Mouse (Mus musculus): ENCODE results near the gene Cdr2.
A peak's percentile ranks its signal among the peaks of the same experiment; 100 is the strongest.
"Not testable (repeated sequence)": the region's sequence is repeated elsewhere in the genome, so short reads cannot be mapped to it uniquely, and the experiment has no call there.

The Cdr2 gene

DNA sequence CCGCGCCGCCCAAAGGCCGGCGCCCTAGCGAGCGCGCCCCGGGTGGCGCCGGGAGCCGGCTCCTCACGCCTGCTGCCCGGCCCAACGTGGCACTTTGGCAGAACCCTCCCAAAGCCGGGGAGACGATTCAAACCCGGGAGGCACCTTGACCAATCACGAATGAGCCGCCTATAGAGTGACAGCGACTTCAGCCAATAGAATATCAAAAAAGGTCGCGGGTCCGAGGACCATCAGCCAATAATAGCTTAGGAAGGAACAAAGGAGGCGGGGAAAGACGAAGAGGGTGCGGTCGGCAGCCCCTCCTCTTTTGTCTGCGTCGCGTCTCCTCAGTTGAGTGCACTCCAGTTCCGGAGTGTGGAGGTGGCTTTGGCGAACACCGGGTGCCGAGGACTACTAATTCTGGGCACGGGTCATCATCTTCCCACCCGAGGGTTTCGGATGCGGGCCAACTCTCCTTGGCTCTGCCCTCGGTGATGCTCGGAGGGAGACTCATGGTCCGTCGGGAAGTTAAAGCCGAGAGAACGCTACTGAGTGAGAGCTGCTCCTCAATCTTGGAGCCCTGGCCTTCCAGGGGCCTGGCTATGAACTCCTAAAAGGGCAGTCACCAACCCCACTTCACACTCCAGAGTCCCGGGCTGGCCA, at the start of gene Cdr2, which contains the start of gene Mfsd13b:
Gene Cdr2 (minus strand): TSS at position 113 of the 642 bp plus-strand sequence.
Gene Mfsd13b (plus strand): TSS at position 310 of the 642 bp plus-strand sequence.
- H3K27me3 ChIP-seq (ENCODE audit: control insufficient read depth, insufficient read depth, low read length, poor library complexity, severe bottlenecking) = no peaks in the 10 kb centered on the region; the same call in 1 of the 2 replicates
- no peaks in the 10 kb centered on the region for H3K36me3 ChIP-seq (ENCODE audit: control insufficient read depth, insufficient read depth, low read length, poor library complexity, severe bottlenecking)
- peak; percentile 98 for DNase-seq (ENCODE audit: low read depth, low spot score)

DNA sequence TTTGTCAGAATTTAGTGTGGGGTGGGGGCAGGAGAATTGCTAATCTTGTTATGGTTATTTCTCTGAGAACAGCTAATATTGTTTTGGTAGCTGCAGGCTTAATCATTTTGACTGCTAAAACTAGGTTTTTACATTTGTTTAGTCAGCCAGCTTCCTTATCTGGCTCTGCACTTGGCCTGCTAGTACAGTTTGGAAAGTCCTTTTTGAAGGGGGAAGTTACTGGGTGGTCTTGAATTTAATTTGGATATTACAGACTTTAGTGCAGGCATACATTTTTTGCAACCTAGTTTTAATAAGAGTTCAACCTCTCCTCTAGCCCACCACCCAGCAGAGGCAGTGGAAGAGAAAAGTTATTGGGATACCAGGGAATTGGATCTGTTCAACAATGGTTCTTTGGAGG, 47.8 kb upstream of the Cdr2 start:
- H3K36me3 ChIP-seq (ENCODE audit: control insufficient read depth, insufficient read depth, low read length, poor library complexity, severe bottlenecking); DNase-seq (ENCODE audit: low read depth, low spot score); H3K27me3 ChIP-seq (ENCODE audit: control insufficient read depth, insufficient read depth, low read length, poor library complexity, severe bottlenecking): not testable (repeated sequence)

DNA sequence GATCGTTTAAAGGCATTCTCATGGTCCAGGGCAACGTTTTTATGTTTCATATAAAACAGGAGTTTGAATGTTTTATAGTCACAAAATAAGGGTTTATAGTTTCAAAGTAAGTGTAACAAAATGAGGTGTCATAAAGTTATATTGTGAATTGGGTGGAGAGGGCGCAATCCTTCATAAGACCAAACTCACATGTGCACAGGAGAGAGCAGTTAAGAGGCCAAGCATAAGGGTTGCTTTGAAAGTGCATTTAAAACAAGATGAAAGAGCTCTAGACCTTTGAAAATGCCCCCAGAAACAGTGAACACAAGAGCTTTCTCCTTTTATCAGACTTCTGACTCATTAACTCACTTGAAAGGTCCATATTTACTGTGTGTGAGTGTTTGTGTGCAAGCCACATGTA, 44.2 kb upstream of the Cdr2 start:
- no peaks in the 10 kb centered on the region for H3K27me3 ChIP-seq (ENCODE audit: control insufficient read depth, insufficient read depth, low read length, poor library complexity, severe bottlenecking)
- no peak for DNase-seq (ENCODE audit: low read depth, low spot score)

DNA sequence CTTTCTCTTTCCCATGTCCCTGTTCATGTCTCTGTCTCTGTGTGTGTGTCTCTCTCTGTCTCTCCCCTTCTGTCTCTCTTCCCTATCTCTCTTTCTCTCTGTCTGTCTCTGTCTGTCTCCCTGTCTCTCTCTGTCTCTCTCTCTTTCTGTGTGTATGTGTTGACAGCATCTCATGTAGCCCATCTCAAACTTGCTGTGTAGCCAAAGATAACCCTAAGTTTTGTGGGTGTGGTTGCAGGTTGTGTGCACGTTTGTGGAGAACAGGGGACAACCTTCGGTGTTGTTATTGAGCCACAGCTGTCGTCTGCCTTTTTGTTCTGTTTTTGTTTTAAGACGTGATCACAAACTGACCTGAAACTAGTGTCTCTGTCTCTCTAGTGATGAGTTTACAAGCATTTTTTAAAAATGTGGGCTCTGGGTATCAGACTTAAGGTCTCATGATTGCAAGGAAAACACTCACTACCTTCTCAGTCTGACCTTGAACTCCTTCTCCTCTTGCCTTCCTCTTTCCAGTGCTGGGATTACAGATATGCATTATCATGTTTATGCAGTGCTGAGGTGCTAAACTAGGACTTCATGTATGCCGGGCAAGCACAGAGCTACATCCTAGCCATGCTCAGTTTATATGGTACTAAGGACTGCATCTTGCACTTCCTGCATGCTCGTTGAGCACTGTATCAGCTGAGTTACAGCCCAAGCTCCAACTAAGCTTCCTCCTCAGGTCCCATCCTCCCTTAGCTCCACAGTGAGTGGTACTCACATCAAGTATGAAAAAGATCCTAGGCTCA, 43.3 kb upstream of the Cdr2 start:
- no peak for DNase-seq (ENCODE audit: low read depth, low spot score)
- Histone ChIP-seq H3K36me3 (ENCODE audit: control insufficient read depth, insufficient read depth, low read length, poor library complexity, severe bottlenecking) (no peaks in the 10 kb centered on the region), H3K27me3 (ENCODE audit: control insufficient read depth, insufficient read depth, low read length, poor library complexity, severe bottlenecking) (no peaks in the 10 kb centered on the region)

More for the DNA sequence above, 44.2 kb upstream of the Cdr2 start:
- no peaks in the 10 kb centered on the region for H3K36me3 ChIP-seq (ENCODE audit: control insufficient read depth, insufficient read depth, low read length, poor library complexity, severe bottlenecking)

DNA sequence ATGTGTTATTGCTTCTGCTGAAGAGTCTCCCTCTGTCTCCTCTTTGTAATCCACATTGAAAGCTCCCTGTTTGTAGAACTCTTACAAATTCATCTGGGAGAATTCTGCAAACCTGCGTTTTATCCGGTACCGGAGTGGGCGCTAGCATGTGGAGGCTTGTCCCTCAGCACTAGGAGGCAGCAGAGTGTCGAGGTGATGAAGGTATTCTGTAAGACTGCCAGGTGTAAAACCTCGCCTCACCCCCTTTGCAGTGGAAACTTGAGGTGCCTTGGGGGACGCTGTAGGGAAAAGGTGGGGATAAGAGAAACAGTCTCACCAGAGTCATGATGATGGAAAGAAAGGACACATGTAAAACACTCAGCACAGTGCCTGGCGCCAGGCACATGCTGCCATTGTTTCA, 38.2 kb upstream of the Cdr2 start:
- no peaks in the 10 kb centered on the region for H3K27me3 ChIP-seq (ENCODE audit: control insufficient read depth, insufficient read depth, low read length, poor library complexity, severe bottlenecking)
- no peaks in the 10 kb centered on the region for H3K36me3 ChIP-seq (ENCODE audit: control insufficient read depth, insufficient read depth, low read length, poor library complexity, severe bottlenecking)
- DNase-seq (ENCODE audit: low read depth, low spot score) = peak; percentile 9

DNA sequence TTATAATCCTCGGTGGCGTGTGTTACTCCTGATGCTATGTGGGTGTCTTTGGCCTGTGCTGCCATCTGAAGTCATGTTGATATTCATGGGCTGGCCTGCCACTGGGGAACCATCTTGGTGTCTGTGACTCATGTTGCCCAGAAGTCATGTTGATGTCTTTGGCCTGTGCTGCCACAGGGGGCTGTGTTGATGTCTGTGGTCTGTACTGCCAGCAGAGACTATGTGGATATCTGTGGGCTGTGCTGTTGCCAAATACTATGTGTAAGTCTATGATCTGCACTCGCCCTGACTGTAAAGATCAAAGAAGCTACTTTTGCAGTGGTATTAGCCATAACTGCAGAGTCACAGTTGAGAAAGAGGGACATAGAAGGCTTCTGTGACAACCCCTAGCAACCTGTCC, 36.7 kb upstream of the Cdr2 start:
- H3K27me3 ChIP-seq (ENCODE audit: control insufficient read depth, insufficient read depth, low read length, poor library complexity, severe bottlenecking) = no peaks in the 10 kb centered on the region
- H3K36me3 ChIP-seq (ENCODE audit: control insufficient read depth, insufficient read depth, low read length, poor library complexity, severe bottlenecking) = no peaks in the 10 kb centered on the region
- no peak for DNase-seq (ENCODE audit: low read depth, low spot score)

DNA sequence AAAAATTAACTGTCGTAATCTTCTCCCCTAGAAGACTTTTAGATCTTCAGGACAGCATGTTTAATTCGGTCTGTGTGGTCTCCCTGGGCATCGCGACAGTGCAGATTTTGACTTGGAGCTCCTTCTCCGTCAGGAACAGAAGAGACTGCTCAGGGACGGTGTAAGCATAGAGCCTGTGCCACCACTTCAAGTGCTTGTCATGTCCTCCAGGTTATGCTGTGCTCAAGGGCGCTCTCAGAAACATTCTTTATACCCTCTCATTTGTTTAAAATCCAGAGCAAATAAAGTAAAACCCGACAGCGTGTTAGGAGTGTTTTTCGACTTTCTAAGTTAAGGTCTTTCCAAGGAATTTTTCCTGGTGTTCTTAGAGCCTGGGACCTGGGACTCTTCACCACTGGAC, 32.4 kb upstream of the Cdr2 start:
- H3K36me3 ChIP-seq (ENCODE audit: control insufficient read depth, insufficient read depth, low read length, poor library complexity, severe bottlenecking) = no peaks in the 10 kb centered on the region
- DNase-seq (ENCODE audit: low read depth, low spot score) = no peak
- no peaks in the 10 kb centered on the region for H3K27me3 ChIP-seq (ENCODE audit: control insufficient read depth, insufficient read depth, low read length, poor library complexity, severe bottlenecking)

DNA sequence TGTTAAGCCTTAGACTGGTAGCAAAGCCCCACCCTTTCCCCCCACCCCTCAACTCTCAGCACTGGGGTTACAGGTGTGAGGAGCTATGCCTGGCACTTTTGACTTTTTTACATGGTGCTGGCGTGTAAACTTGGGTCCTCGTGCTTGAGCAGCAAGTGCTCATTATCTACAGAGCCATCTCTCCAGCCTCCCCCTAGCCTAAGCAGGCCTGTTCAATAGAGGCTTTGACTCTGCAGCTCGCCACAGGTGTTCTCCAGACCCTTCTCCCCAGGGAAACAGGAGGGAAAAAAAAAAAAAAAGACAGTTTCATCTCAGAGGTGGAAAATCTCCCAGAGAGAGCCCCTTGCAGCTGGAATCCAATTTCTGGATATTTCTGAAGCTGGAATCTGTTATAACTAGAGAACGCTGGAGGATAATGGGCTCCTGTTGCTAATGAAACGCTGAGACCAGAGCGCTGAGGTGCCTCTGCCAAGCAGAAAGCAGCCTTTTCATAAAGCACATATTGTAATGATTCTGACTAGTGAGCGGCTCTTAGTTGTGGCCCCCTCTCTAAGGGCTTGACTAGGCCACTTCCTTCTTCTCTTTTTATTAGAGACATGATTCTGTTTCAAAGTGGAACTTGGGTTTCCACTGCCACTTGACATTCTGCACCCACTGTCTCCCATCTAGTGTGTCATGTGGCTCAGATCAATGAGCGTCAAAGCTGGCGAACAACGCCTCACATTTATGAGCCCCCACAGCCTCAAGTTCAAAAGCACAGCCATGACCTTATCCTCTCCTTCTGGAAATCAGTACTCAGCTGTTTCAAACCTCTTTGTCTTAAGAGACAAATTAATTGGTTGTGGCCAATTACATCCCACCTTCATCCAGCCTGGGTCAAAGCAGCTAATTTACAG, 29.9 kb upstream of the Cdr2 start:
- Histone ChIP-seq H3K36me3 (ENCODE audit: control insufficient read depth, insufficient read depth, low read length, poor library complexity, severe bottlenecking) (no peaks in the 10 kb centered on the region), H3K27me3 (ENCODE audit: control insufficient read depth, insufficient read depth, low read length, poor library complexity, severe bottlenecking) (no peaks in the 10 kb centered on the region)
- no peak for DNase-seq (ENCODE audit: low read depth, low spot score)

DNA sequence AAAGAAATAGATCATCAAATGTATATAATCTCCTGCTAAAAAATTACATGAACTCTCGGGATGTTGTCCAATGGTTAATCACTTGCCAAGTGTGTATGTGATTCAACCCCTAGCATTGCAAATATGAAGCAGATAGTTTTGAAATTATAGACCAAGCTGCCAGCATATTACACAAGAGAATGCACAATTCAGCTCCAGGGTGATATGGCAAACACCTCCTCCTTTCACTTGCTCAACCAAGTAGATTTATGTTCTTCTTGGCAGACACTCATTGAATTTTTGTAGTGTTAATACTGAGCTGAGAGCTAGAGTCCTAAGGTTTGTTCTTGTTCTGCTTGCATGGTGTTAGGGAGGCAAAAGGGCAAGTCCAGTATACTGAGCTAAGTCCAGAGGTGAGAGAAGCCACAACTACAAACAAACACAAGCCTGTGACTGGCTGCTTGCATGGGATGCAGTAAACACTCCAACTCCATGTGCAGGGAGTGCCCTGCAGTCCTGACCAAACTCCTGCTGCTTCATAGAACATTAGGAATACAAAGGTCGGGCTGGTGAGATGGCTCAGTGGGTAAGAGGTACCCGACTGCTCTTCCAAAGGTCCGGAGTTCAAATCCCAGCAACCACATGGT, 21.8 kb upstream of the Cdr2 start:
- Histone ChIP-seq H3K27me3 (ENCODE audit: control insufficient read depth, insufficient read depth, low read length, poor library complexity, severe bottlenecking) (no peaks in the 10 kb centered on the region), H3K36me3 (ENCODE audit: control insufficient read depth, insufficient read depth, low read length, poor library complexity, severe bottlenecking) (no peaks in the 10 kb centered on the region)
- no peak for DNase-seq (ENCODE audit: low read depth, low spot score)

DNA sequence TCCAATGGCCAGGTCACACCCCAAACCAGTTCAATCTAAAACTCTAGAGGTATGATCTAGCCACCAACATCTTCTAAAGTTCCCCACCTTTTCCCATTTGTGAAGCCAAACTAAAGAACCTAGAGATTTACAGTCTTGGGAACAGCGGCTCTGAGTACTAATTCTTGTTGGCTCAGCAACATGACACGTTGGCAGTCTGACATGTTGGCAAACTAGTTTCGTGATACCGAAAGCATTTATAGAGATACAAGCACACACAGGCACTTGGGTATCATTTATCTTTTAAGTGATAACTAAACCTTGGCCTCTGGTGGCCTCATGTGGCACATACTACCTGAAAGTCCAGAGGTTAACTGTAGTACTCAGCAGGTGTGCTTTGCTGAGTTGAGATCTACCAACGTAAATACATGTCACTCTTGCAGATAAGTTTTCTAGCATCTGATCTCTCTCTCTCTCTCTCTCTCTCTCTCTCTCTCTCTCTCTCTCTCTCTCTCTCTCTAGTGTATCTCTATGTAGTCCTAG, 20.4 kb upstream of the Cdr2 start:
- DNase-seq (ENCODE audit: low read depth, low spot score) = no peak
- Histone ChIP-seq H3K27me3 (ENCODE audit: control insufficient read depth, insufficient read depth, low read length, poor library complexity, severe bottlenecking) (no peaks in the 10 kb centered on the region), H3K36me3 (ENCODE audit: control insufficient read depth, insufficient read depth, low read length, poor library complexity, severe bottlenecking) (no peaks in the 10 kb centered on the region)

DNA sequence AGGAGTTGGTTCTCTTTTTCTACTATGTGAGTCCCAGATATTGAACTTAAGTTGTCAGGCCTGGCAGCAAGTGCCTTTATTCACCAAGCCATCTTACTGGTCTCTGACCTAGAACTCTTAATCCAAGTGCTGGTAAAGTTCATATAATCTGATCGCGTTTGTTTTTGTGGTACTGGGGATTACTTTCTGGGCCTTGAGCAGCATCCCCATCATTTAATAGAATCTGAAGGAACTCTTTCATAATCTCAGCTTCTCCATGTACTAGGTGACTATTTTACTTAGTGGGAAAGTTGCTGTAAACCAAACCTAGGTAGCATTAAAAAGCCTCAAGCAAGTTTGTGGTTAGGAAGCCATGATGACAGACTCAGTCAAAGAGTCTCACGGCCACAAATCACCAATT, 19.8 kb upstream of the Cdr2 start:
- no peaks in the 10 kb centered on the region for H3K27me3 ChIP-seq (ENCODE audit: control insufficient read depth, insufficient read depth, low read length, poor library complexity, severe bottlenecking)
- DNase-seq (ENCODE audit: low read depth, low spot score) = no peak
- no peaks in the 10 kb centered on the region for H3K36me3 ChIP-seq (ENCODE audit: control insufficient read depth, insufficient read depth, low read length, poor library complexity, severe bottlenecking)

DNA sequence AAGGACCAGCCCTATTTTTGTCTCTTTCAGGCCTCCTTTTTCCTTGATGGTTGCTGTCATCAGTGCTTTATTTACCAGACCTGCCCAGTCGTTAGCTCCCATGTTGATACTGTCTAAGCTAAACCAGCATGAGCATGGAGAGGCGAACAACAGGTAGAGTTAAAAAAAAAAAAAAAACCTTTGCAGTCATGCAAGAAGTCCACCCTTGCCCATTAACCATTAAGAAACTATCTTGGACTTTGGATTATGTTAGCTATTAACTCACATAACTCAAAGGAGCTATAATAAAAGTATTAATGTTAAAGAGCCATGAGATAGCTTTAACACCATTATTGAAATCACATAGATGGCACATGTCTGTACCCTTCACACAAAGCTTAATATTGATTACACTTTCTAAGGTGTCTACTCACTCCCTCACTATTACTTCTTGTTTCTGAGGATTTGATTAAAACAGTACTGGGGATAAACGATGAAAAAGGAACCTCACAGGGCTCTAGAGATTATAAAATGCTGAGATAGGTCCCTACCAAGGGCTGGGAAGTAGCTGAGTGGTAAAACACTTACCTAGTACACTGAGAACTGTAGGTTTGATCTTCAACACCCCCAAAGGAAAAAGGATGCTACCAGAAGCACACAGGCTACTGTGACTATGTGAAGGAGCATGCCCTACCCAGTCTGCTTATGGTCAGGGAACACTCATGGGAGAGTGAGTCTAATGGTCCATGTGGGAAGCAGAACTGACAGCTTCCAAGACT, 18.1 kb upstream of the Cdr2 start:
- no peak for DNase-seq (ENCODE audit: low read depth, low spot score)
- Histone ChIP-seq H3K36me3 (ENCODE audit: control insufficient read depth, insufficient read depth, low read length, poor library complexity, severe bottlenecking) (no peaks in the 10 kb centered on the region), H3K27me3 (ENCODE audit: control insufficient read depth, insufficient read depth, low read length, poor library complexity, severe bottlenecking) (no peaks in the 10 kb centered on the region)

DNA sequence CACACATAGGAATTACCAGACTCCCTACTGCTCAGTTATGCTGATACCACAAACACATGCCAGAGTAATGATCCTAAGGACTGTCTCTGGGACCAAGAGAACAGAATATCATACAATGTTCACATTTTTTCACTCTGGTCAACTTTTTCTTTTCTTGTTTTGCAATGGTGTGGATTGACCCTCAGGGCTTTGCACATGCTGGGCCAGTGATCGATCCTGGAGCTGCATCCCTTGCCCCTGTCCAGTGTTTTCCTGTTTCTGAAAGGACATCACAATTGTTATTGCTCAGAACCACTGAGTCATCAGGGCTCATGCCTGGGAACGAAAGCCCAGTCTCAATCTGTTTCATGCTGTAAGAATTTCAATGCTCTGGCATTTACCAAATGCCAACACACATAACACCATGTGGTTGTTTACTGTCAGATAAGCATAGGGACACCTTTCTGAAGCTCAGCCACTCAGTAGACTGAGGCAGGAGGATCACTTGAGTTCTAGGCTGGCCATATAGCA, 17.0 kb upstream of the Cdr2 start:
- H3K27me3 ChIP-seq (ENCODE audit: control insufficient read depth, insufficient read depth, low read length, poor library complexity, severe bottlenecking) = no peaks in the 10 kb centered on the region
- H3K36me3 ChIP-seq (ENCODE audit: control insufficient read depth, insufficient read depth, low read length, poor library complexity, severe bottlenecking) = no peaks in the 10 kb centered on the region
- no peak for DNase-seq (ENCODE audit: low read depth, low spot score)

Measured in splenic B cell, adult 2 months (primary cell).